Mouse (Mus musculus) G1E (cell line): ENCODE data around the gene 1190005I06Rik.

Experiments
- CTCF ChIP-seq: IDR thresholded peaks from 2 replicates; pipeline ENCODE4 v1.5.1; 2012; ENCODE audit warnings: low read depth, low read length, inconsistent platforms, mixed read lengths
- GATA1 ChIP-seq: IDR thresholded peaks from 2 replicates; pipeline ENCODE4 v1.6.1; 2012; ENCODE audit warnings: borderline replicate concordance, low read length, inconsistent platforms, mixed read lengths
- GATA2 ChIP-seq: IDR thresholded peaks from 2 replicates; pipeline ENCODE4 v1.6.1; 2012; ENCODE audit warnings: low read depth, low read length, inconsistent platforms, borderline replicate concordance
- POLR2AphosphoS5 ChIP-seq: IDR thresholded peaks from 2 replicates; pipeline ENCODE4 v1.6.1; 2012; ENCODE audit warnings: low read depth, low read length, inconsistent platforms; ENCODE audit not compliant: insufficient replicate concordance
- TAL1 ChIP-seq: conservative IDR thresholded peaks from 2 replicates; pipeline ENCODE4 v1.6.1; 2012; ENCODE audit warnings: low read depth, low read length, inconsistent platforms, mixed read lengths

DNA sequence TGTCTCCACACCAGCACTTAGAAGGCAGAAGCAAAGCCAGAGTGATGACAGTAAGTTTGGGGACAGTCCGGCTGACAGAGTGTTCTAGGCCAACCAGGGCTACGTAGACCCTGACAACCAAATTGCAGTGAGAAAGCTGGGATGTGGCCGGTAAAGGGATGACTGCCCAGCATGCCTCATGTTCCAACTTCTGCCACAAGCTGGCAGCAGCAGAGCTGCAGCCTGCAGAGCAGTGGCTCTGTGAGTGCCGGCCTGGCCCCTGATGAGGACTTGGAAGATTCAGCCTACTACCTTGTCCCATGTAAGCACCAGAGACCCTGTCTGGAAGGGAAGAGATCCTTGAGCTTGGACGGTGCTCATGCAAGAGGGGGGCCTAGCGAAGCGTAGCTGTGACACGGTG, 28.3 kb upstream of the 1190005I06Rik start:
- no peak for TF ChIP-seq CTCF
- TF ChIP-seq POLR2AphosphoS5 = 0 out of 2 replicates have a peak, but pooled peaks have one; percentile 51
- no peak for TF ChIP-seq TAL1
- no peak for TF ChIP-seq GATA2
- TF ChIP-seq GATA1 = no peak
